Mouse (Mus musculus) gastrocnemius, postnatal 36 days (tissue): ENCODE data around the gene Rsrc1. TPM values are rescaled to one million over a fixed set of nuclear protein-coding genes. Genes with fewer than 3 reads are reported as not detected.
A peak's percentile ranks its signal among the peaks of the same experiment; 100 is the strongest.
"Not testable (repeated sequence)": the region's sequence is repeated elsewhere in the genome, so short reads cannot be mapped to it uniquely, and the experiment has no call there.

ENCODE experiments used
- DNase-seq, 2 experiments: peaks; one replicate each; pipeline ENCODE4 v3.0.0; 2022
- intact Hi-C: fragments of 180-260 bp; cut with DNase I; formaldehyde crosslinking; loops from one replicate; pipeline ENCODE4 v1.15.1; 2025
- total RNA-seq, 2 experiments: library from RNA; stranded (reverse); gene quantifications; 2 replicates each; pipeline ENCODE4 v1.2.3; 2021

Rsrc1 gene
- total RNA-seq, 2 experiments from 2014 or later: 12.4 to 12.5 TPM

DNA sequence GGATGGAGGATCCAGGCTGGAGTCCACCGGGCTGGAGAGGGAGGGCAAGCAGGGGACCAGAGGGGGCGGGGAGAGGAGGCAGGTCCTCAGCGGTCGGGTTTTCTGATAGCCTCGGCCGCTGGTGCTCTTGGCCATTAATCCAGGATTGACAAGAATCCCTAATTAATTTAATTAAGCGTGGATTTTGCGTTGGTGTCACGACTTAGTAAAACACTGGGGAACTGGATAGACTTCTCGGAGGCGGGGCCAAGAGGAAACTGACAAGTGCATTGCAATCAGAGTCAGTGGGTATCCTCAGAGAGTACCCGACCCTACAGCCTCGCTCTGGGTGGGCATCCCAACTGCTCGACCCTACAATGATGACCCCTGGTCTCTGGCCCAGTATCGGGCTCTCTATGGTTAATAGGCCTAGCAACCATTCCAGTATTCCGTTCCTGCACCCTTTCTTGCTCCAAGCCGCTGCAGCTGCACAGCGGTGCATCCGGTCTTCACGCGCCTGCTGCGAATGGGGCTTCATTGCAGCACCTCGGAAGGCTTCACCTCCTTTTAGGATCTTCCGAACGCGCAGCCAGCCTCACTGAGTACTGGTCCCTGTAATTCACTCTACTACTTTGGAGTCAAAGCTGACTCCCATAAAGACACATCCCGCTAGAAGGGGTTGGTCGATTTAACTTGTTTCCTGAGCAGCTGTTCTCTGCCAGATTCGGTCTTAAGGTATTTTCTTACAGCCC, 1.2 kb downstream of the Rsrc1 start:
- DNase-seq: peak in 1 of 2 experiments; percentile 57
- intact Hi-C loops: loop anchor here (10.0 kb wide), 1 partner anchor 478 kb away; no protein-coding TSS in a partner anchor

DNA sequence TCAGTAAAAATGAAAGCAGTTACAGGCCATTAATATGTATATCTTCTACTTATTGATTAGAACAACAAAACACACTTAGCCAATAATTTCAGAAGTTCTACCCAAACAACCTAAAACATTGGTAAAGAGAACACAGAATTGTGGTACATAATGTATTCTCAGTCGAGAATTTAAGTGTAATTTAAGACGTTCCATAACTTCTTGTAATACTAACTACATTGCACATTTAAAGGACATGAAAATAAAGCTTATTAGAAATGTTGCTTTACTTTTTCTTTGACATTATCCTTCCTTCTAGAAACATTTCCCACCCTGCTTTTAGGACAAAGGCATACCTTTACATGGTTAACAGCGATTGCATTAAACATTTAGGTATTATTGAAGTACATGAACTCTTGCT, 2.3 kb downstream of the Rsrc1 start:
- DNase-seq: no peak
- intact Hi-C loops: loop anchor here (10.0 kb wide), 1 partner anchor 479 kb away; no protein-coding TSS in a partner anchor

- peak; percentile 54 to 74 for DNase-seq
- intact Hi-C loops: loop anchor here (10.0 kb wide), 1 partner anchor 481 kb away; no protein-coding TSS in a partner anchor
Measured at GRCm38 (mm10) chr3:66985539-66986286, 4.5 kb downstream of the Rsrc1 start.

DNA sequence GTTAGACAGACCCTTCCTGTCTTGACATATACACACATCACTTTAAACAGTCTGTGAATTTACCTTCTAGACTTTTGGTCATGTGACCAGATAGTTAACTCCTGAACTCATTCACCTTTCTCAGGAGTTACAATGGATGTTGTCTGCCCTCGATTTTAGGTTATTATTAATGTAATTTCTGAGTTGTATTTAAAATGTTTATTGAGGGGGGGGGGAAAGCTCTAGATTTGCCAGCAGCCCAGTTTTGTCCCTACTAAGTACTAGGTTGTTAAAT, 5.0 kb downstream of the Rsrc1 start:
- DNase-seq: no peak
- intact Hi-C loops: loop anchor here (10.0 kb wide), 1 partner anchor 481 kb away; no protein-coding TSS in a partner anchor

DNA sequence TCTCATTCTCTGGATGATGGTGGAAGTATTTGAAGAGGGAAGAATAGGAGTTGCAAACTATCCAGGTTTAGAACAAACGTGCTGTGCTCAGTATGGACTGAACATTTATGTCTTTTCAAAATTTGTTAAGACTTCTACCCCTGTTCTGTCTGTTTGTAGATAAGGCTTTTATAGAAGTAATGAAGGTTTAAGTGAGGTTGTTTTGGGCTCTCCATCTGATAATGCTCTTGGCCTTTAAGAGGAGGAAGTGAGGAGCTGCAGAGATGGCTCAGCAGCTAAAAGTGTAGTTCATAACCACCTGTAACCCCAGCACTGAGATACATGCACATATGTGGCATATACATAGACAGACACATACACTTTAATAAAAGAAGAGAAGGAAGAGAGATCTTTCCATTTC, 15.6 kb downstream of the Rsrc1 start:
- DNase-seq: no peak
- intact Hi-C loops: no loop called here

GRCm38 (mm10) chr3:67036387-67037062, 55.3 kb downstream of the Rsrc1 start:
- no peak for DNase-seq
- intact Hi-C loops: no loop called here

DNA sequence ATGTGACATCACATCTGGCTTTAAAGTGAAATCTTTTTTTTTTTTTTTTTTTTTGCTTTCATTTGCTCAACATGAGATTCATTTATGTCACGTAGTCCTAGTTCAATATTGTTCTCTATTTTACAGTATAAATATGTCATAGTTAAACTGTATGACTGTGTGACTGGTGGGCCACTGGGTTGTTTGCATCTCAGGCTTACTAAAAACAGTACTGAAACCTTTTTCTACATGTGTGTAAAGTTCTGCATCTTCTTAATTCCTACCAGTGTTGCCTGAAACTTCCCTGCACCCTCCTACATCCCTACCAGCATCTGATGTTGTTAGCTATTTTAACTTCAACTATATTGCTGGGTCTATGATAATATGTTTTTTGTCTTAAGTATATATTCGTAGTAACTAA, 78.6 kb downstream of the Rsrc1 start:
- no peak for DNase-seq
- intact Hi-C loops: no loop called here

GRCm38 (mm10) chr3:67070575-67071488, 89.6 kb downstream of the Rsrc1 start:
- intact Hi-C loops: no loop called here
- no peak for DNase-seq

- DNase-seq, intact Hi-C loops: not testable (repeated sequence)
Measured at GRCm38 (mm10) chr3:67073653-67074052, 92.5 kb downstream of the Rsrc1 start.

GRCm38 (mm10) chr3:67075484-67075883, 94.3 kb downstream of the Rsrc1 start:
- intact Hi-C loops: no loop called here
- DNase-seq: no peak

GRCm38 (mm10) chr3:67084742-67085141, 103.6 kb downstream of the Rsrc1 start:
- DNase-seq: no peak
- intact Hi-C loops: no loop called here

GRCm38 (mm10) chr3:67108428-67108827, 127.2 kb downstream of the Rsrc1 start:
- no peak for DNase-seq
- intact Hi-C loops: no loop called here

DNA sequence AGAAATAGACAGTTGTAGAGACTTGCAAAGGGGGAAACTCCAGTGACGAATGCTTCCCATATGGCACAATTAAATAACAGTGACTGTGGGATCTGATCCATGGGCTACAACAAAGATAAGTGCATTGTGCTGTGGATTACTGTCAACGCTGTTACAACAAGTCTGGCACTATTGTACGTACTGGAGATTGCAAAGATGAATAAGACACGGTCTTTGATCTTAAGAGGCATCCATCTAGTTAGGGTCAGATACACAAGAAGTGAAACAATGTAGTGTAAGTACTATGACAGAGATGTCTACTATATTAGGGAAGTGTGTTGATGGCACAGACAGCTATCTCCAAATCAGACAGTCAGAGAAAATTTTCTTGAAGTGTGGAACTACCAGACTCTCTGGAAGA, 135.1 kb downstream of the Rsrc1 start:
- no peak for DNase-seq
- intact Hi-C loops: no loop called here

- DNase-seq: no peak
- intact Hi-C loops: no loop called here
Measured at GRCm38 (mm10) chr3:67132521-67132920, 151.3 kb downstream of the Rsrc1 start.

GRCm38 (mm10) chr3:67135749-67136375, 154.7 kb downstream of the Rsrc1 start:
- intact Hi-C loops: no loop called here
- no peak for DNase-seq

- intact Hi-C loops: no loop called here
- no peak for DNase-seq
Measured at GRCm38 (mm10) chr3:67144952-67145351, 163.8 kb downstream of the Rsrc1 start.

GRCm38 (mm10) chr3:67146280-67146679, 165.1 kb downstream of the Rsrc1 start:
- DNase-seq: no peak
- intact Hi-C loops: no loop called here

- no peak for DNase-seq
- intact Hi-C loops: no loop called here
Measured at GRCm38 (mm10) chr3:67147246-67147645, 166.1 kb downstream of the Rsrc1 start.

DNA sequence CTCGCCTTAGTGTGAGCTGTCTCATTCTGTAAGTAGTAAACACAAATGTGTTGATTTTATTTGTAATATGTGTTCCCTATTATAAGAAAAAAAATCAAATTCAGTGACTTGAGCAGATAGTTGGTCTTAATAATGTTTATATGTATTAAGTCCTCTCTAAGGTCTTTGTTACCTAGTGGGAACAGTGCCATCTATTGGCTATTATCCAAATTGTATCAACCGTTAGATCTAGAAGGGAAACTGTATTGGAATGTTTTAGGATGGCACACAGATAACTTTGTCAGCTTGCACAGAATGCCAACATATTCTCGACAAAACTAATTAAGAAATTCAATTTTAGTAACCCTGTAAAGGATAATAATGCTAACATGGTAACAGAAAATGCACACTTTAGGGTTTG, 216.0 kb downstream of the Rsrc1 start:
- intact Hi-C loops: no loop called here
- no peak for DNase-seq

DNA sequence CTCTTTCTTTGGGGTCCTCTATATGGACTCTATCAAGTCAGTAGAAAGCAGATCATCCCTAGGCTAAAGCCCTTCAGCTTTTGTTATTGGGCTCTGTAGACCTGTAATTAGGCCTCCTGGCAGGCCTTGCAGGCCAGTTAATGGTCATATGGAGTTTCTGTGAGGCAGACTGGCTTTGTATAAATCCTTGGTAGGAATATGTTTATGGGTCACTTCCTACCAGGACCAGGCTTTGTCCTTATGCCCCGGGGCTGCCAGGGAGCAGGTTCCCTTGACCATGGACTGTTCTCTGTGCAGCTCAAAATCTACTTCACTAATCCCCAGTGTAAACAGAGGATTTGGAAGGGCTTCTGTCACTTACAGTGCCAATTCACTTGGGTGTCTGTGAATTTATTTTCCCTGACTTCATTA, 231.9 kb downstream of the Rsrc1 start:
- no peak for DNase-seq
- intact Hi-C loops: no loop called here
